In the genomic region with DNA sequence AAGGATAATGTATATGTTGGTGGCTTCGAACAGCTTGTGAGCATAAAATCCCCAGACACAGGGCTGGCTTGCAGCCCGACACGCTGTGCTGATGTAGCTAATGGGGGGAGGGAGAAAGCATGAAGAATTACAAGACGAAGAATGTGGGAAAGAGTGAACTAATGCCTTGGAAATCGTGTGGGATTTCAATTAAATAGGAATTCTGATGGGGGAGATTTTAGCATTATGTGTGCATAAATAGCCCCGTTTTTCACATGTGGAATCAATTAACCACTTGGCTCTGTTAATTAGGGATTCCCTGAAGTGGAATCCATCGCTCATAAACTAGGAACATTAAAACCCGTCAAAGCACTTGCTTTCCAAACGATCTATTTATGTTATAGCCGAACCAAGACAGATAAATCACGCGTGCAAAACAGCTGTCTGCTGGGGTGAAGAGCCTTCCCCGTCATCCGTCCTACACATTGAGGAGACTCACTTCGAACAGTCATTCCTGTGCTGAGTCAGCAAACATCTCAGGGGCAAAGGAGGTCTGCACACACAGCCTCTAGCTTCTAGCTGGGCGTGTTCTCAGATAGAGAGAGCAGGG, we compare ENCODE assay signal across 8 mouse cellular contexts.
DNase-seq lines count a peak whose midpoint lies in the region; ATAC-seq lines count a peak whose summit lies in the region.

No protein-coding gene starts in this region.

- H3K27ac ChIP-seq in heart, embryonic 10.5 days, result no peak overlapping the region
- H3K27ac ChIP-seq in neural tube, embryonic 11.5 days (ENCODE audit: low read depth, low read length), result no peak overlapping the region
- no peak overlapping the region for H3K27ac ChIP-seq in hindbrain, embryonic 16.5 days (ENCODE audit: low read depth, low read length)

- H3K27me3 ChIP-seq in heart, embryonic 10.5 days (ENCODE audit: insufficient read depth, poor library complexity, severe bottlenecking), result no peaks in the 10 kb centered on the region; the same call in 1 of the 2 replicates
- H3K27me3 ChIP-seq in neural tube, embryonic 11.5 days (ENCODE audit: control insufficient read depth, insufficient read depth, low read length), result no peaks in the 10 kb centered on the region
- H3K27me3 ChIP-seq in hindbrain, embryonic 16.5 days (replicated peaks; ENCODE audit: control insufficient read depth, insufficient read depth, low read length), result no peaks in the 10 kb centered on the region

- no peaks in the 10 kb centered on the region for H3K36me3 ChIP-seq in heart, embryonic 10.5 days
- H3K36me3 ChIP-seq in neural tube, embryonic 11.5 days (ENCODE audit: control insufficient read depth, insufficient read depth, low read length), result no peaks in the 10 kb centered on the region
- no peaks in the 10 kb centered on the region for H3K36me3 ChIP-seq in hindbrain, embryonic 16.5 days (ENCODE audit: control insufficient read depth, insufficient read depth, low read length)

- peak; percentile 23 for DNase-seq in heart, postnatal 4 days
- DNase-seq in heart, embryonic 10.5 days (ENCODE audit: low spot score), result no peak
- peak; percentile 34 for DNase-seq in neural tube, embryonic 11.5 days (ENCODE audit: low spot score)
- no peak for DNase-seq in neural tube, embryonic 10.5 days (ENCODE audit: extremely low spot score, low spot score)
- peak; percentile 18 for DNase-seq in yolk sac, embryonic 10.5 days (ENCODE audit: low spot score)
- no peak for DNase-seq in thymus, postnatal 0 days (ENCODE audit: low spot score)

- 0 out of 2 replicates have a peak, but pooled peaks cover 4% of the 10 kb centered on the region for H3K4me1 ChIP-seq in heart, embryonic 10.5 days
- no peaks in the 10 kb centered on the region for H3K4me1 ChIP-seq in neural tube, embryonic 11.5 days (ENCODE audit: control insufficient read depth, insufficient read depth, low read length)
- H3K4me1 ChIP-seq in hindbrain, embryonic 16.5 days (ENCODE audit: control insufficient read depth, insufficient read depth, low read depth, low read length), result peaks cover 9% of the 10 kb centered on the region

- no peaks in the 10 kb centered on the region for H3K9me3 ChIP-seq in heart, embryonic 10.5 days
- no peaks in the 10 kb centered on the region for H3K9me3 ChIP-seq in neural tube, embryonic 11.5 days (ENCODE audit: control insufficient read depth, low read length)
- no peaks in the 10 kb centered on the region for H3K9me3 ChIP-seq in hindbrain, embryonic 16.5 days (ENCODE audit: control insufficient read depth, low read length)

- no peak overlapping the region for H3K4me3 ChIP-seq in heart, embryonic 10.5 days
- no peak overlapping the region for H3K4me3 ChIP-seq in neural tube, embryonic 11.5 days (ENCODE audit: low read depth, low read length)
- H3K4me3 ChIP-seq in hindbrain, embryonic 16.5 days (ENCODE audit: low read length), result no peak overlapping the region

- WGBS in heart, embryonic 10.5 days, result 74% methylated on average over 16 of the region's 16 CpGs
- WGBS in neural tube, embryonic 11.5 days, result 52% methylated on average over 16 of the region's 16 CpGs
- WGBS in hindbrain, embryonic 16.5 days, result 34% methylated on average over 16 of the region's 16 CpGs

- no peak overlapping the region for H3K9ac ChIP-seq in neural tube, embryonic 11.5 days (ENCODE audit: low read length)
- H3K9ac ChIP-seq in hindbrain, embryonic 16.5 days (ENCODE audit: low read depth, low read length), result no peak overlapping the region

- ATAC-seq in neural tube, embryonic 11.5 days (ENCODE audit: insufficient read depth, low FRiP score, low TSS enrichment), result no peak
- ATAC-seq in hindbrain, embryonic 16.5 days, result peak; percentile 46; the same call in 1 of the 2 replicates
- no peak for ATAC-seq in CD4-positive, CD25-positive, alpha-beta regulatory T cell, adult 4 months

- no peak overlapping the region for H3K4me2 ChIP-seq in neural tube, embryonic 11.5 days (ENCODE audit: low read depth)
- H3K4me2 ChIP-seq in hindbrain, embryonic 16.5 days (ENCODE audit: low read length), result peak overlapping the region; percentile 23; the same call in 1 of the 2 replicates

Comparison
In these comparisons a context has a peak if more than half of its experiments do, and no peak if none do; other contexts are left out.
1. DNase-seq: peak in heart, postnatal 4 days (single experiment), neural tube, embryonic 11.5 days (single experiment) and yolk sac, embryonic 10.5 days (single experiment); none in heart, embryonic 10.5 days (single experiment), neural tube, embryonic 10.5 days (single experiment) and thymus, postnatal 0 days (single experiment).